Mouse (Mus musculus): ENCODE data around the gene Hmga2.

Gene Hmga2

DNA sequence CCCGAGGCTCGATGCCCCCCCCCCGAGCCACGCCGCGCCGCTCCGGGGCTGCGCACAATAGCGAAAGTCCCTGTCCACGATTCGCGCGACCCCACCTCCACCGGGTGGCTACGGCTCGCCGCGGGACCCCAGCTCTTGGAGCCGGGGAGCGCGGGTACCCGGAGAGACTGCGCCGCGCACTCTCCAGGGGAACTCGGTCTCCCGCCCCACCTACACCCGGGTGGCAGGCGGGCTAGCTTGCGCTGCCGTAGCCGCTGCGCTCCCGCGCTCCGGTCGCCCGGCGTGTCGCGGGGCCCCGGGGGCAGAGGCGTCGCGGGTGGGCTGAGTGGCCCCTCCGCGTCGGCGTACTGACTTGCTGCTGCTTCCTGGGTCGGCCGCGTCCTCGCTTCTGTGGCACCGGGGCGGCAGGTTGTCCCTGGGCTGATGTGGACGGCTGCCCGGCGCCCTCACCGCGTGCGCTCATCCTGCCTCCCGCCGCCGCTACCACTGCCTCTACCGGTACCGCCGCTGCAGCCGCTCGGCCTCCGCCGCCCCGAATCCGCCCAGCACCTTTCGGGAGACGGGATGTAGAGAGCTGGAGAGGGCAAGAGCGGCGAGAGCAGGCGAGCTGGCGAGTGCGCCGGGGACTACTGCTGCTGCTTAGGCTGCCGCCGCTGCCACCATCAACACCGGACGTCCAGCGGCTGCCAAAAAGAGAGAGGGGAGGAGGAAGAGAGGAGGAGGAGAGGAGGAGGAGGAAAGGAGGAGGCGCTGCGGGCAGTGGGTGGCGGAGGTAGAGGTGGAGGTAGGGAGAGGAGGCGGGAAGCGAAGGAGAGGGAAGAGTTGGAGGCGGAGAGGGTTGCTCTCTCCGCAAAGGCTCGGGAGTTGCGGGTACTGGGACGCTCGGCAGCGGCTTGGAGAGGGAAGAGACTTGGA, at the start of gene Hmga2:
Hmga2 (minus strand) TSS at position 869 of the 915 bp plus-strand sequence.
- no peak for DNase-seq

DNA sequence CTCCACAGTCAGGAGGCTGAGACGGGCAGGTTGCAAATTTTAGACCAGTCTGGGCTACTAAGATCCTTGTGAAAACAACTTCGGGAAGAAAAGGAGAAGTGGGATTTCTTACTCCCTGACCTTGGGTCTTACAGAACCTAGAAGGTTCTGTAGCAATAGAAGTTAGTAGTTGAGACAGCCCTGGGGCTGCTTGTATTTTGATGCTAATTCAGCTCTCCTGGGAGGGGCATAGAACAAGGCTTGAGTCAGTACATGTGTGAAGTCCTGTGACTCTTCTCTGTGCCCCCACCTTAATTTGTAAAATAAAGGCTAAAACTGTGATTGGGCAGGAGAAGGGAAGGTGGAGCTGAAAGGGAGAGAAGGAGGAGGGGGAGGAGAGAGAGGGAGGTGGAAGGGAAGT, 46.7 kb upstream of the Hmga2 start:
- DNase-seq, result no peak

DNA sequence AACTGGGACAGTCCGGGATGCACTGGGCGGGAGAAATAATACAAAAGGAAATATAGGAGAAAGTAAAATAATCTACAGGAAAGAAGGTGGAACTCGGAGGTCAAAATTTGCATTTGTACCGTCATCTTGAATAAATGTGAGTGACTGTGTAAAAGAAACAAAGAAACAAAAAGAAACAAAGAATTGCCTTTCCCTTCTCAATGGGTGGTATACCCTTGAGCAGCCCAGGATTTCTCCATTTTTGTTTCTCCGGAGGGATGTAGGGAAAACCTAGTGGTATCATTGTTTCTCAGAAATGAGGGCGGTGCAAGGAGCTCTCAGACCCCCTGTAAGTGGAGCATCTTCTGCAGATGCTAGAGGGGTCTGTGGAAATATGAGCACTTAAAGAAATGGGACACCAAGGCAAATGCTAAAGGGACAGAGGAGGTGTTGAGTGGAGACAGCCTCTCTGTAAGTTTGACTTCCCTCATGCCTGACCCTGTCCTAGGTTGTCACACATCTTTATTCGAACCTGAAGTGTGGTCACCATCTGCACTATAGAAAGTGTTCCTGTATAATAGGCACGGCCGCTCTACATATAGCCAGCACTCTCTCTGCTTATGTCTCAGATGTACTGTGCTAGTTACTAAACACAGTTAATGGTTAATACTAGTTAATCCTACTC, 45.8 kb upstream of the Hmga2 start:
- no peak for DNase-seq

DNA sequence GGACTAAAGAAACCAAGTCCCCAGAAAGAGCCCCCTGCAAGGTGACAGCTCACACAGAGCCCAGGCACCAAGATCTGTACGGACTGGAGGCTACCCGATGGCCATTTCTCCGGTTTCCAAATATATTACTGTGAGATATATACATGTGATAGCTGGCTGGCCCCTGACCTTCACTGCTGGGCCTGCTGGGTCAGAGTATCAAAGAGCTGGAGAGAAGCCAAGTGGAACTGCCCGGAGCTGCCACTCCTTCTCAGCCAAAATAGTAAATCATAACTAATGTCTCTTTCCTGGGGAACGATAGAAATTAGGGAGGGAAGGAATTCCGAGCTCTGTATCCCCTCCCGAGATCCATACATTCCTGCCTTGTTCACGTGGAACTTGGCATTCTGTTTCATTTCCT, 40.0 kb upstream of the Hmga2 start:
- no peak for DNase-seq

DNA sequence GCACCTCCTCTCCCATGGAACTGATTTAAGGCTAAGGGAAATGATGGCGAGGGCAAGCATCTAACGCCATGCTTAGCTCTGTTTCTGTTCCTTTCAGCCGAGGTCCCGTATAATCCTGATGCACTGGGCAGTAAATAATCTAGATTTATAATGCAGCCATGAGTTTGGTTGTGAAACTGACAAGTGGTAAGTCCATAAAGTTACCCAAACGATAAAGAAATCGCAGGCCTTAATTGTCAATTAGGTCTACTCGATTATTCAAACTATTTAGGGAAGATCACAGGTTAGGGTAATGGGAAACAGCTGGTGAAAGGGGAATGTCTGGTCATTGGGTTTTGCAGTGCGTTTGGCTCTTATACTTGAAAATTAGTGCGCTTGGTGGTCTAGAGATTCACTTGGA, 37.5 kb upstream of the Hmga2 start:
- no peak for DNase-seq

DNA sequence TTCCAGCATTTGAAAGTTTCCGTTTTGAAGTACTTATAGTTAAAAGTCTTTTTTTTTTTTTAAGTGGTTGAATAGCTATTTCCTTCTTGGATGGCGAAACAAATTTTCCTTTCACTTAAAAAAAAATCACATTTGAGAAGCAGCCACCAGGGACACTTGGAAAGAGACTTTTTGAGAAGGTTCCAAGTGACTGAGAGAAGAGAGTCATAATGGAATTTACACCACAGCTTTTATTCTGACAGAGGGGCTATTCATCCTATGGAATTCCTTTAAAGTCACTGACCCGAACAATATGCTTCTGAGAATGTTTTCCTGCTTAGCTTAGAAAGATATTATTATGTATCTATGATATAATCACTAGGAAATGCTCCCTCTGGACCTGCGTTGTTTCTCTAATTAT, 36.7 kb upstream of the Hmga2 start:
- DNase-seq, result no peak

DNA sequence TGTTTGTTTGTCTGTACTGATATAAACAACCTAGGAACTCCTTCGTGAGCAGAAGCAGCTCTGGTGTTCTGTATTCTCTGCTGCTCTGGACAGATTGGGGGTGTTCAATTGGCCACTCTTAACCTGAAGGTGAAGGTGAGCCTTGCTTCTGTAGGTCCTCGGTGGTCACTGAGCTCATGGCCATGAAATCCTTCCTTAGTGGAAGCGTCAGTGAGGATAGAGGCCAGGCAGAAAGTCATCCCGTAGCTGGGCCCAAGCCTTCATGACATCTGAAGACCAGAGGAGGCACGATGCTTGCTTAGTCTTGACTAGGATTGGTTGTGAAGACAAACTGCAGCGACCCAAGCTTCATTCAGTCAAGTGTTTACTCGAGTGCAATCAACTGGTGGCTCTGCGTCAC, 35.9 kb upstream of the Hmga2 start:
- DNase-seq, result no peak

DNA sequence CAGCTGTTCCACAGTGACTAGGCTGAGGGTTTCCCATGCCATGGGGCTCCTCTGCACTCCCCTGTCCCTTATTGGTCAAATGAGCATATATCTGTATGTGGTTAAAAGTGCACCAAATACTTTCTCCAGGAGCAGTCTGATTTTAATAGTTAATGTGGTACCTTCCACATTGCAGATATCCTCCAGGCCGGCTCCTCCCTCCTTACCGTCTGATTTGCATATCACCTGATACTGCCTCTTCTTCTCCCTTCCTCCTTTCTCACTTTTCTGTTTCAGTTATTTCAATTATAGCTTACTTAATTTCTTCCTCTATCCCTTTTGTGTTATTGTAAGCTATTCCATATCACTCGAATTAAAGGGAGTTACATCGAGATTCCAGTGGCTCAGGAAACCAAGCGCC, 27.7 kb upstream of the Hmga2 start:
- DNase-seq, result no peak

DNA sequence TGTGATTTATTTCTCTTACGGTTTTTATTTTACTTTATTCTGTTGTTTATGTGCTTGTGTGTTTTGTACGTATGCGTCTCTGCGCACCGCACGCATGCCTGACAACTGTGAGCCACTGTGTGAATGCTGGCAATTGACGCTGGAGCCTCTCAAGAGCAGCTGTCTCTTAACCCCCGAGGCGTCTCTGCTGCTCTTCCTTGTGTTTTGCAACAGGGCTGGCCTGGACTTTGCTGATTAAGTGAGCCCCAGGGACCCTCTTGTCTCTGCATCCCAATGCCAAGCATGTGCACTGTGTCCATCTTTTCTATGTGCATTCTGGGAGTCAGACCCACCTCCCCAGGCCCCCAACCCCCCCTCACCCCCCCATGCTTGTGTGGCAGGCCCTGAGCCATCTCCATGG, 24.5 kb upstream of the Hmga2 start:
- DNase-seq, result no peak

DNA sequence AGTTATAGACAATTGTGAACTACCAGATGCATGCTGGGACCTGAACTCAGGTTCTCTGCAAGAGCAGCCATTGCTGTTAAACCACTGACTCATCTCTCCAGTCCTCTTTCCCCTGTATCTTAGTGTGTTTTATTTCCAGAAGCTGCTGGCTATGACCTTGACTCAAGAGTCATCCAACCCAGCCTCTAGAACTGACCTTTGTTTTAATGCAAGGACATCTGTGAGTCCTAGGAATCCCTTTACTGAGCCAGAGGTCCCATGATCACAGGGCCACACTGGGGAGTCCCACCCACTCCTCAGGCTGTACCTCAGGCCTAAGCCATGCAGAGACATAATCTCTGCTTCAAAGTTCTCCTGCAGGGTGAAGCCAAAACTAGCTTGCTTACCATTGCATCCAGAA, 21.8 kb upstream of the Hmga2 start:
- DNase-seq, result no peak

DNA sequence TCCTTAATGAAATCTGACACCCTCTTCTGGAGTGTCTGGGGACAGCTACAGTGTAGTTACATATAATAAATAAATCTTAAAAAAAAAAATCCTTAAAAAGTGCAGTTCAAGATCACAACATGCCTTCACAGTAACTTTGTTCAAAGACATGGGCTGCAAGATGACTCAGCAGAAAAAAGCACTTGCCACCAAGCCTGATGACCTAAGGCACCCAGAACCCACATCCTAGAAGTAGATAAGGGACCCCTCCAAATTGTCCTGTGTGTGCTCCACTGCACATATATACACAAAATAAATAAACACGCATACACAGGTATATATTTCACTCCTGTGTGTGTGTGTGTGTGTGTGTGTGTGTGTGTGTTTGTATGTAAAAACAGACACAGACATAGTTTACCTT, 18.4 kb upstream of the Hmga2 start:
- no peak for DNase-seq

DNA sequence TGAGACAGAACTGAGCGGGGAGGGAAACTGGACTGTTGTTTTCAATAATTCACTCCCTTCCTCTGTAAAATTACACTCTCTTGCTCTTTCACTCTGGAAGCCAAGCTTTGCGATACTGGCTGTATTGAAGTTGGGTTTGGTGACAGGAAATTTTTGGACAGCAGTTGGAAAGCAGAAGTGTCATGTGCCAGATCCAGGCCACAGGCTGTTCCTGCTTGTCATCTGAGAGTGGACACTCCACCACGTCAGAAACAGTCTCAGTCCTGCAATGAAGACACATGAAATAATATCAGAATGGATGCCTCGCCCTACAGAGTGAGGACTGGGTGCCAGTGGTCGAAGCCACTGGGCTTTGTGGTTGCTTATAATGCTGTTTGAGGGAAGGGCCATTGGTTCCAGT, 15.2 kb upstream of the Hmga2 start:
- DNase-seq, result no peak

DNA sequence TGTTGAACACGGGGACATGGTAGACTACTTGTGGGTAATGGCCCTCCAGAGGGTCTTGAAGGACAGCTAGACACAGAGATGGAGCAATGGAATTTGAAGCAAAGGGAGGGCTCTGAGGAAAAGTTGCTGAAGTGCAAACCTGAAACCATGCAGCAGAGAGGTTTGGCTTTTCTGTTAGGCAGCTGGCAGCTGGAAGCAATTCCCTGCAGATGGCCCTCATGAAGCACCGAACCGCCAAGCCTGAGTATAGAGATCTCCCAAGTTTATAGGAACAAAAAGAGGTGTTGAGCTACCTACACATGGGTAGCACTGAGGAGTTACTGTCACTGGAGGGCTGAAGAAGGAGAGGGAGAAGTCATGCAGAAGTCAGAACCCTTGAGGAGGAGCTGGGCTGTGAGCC, 13.3 kb upstream of the Hmga2 start:
- no peak for DNase-seq

DNA sequence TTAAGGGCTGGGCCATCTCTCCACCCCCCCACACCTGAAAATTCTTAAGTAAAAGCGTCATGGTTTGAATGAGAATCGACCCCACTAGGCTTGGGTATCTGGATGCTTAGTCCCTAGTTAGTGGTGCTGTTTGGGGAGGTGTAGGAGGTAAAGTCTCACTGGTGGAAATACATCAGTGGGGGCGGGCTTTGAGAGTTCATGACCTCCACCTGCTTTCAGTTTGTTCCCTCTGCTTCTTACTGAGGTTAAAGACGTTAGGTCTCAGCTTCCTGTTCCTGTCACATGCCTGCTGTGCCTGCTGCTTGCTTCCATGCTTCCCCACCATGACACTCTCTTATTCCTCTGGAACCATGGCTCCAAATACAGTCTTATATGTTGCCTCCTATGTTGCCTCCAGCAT, 12.3 kb upstream of the Hmga2 start:
- DNase-seq, result no peak

DNA sequence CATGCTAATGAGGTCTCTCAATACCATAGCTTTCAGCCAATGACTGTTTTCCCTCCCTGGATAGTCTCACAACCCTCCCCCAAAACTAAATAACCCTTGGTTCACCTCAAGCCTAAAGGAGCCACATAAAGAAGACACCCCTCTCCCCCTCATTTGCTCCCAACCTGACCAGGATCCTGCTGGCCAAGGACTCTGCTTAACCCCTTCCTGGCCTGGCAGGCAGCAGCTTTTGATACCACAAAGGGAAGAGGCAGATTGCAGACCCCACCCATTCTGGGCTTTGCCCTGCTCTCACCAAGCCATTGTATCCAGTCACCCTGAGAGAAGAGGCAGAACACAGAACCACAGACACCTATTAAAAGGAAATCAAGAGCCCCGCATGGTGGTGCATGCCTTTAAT, 11.6 kb upstream of the Hmga2 start:
- DNase-seq, result no peak

DNA sequence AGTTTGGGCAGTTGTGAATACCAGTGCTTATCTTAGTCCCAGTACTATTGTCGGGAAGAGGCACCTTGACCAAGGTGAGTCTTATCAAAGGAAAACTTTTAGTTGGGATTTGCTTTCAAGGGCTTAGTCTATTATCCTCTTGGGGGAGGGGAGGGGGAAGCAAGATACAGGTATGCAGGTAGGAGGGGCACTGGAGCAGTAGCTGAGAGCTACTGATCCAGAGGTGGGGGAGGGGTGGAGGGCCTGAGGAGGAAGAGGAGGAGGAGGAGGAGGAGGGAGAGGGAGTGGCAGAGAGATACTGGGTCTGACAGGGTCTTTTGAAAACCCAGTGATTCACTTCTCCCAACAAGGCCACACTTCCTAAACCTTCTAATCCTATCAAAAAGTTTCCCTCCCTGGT, 9.2 kb upstream of the Hmga2 start:
- no peak for DNase-seq

DNA sequence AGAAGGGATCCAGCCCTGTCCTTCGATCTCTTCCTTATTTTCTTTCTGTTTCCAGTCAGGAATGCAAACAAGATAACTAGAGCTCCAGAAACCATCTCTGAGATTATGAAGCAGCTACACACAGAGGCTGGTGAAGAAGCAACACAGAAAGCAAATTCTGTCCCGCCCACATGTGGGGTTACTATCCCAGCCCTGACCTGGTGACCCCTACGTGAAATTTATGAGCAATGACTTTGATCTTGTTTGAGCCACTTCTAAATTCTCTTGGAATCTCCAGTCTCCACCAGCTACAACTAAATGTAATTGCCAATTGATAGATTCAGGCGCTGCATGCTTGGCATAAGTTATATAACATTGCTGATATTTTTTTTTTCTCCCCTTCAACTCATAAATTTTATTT, 7.9 kb upstream of the Hmga2 start:
- no peak for DNase-seq

DNA sequence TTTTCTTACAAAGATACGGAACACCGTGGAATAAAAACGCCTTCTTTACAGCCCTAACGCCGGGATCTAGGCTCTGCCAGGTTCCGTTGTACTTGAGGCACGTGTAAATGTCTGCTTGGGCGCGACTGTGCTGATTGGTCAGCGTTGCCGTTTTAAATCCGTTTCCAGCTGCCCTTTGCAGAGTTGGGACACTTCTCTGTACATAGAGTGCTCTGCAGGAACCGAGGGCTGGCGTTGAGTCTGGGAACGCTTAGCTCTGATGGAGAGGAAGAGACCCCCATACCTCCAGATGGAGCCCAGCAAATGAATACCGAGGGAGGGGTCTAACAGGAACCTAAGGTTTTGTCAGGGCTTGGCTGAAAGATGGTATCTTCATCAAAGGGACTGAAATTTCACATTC, 1.9 kb upstream of the Hmga2 start:
- no peak for DNase-seq

DNA sequence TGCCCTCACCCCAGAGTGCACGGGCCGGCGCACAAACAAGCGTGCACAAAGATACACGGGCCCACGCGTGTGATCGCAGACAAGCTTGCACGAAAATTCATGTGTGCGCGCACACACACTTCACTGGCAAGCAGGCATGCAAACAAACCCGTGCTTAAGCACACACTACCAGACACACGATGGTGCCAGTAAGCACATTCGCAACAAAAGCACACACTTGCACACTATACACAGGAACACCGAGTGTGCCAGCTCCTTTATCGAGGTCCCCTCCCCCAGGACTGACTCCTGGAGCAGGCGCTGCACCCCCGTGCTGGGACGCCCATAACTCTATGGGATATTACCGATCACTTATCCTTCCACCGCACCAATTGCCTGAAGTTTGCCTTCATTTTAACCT, 1.2 kb upstream of the Hmga2 start:
- DNase-seq, result no peak

DNA sequence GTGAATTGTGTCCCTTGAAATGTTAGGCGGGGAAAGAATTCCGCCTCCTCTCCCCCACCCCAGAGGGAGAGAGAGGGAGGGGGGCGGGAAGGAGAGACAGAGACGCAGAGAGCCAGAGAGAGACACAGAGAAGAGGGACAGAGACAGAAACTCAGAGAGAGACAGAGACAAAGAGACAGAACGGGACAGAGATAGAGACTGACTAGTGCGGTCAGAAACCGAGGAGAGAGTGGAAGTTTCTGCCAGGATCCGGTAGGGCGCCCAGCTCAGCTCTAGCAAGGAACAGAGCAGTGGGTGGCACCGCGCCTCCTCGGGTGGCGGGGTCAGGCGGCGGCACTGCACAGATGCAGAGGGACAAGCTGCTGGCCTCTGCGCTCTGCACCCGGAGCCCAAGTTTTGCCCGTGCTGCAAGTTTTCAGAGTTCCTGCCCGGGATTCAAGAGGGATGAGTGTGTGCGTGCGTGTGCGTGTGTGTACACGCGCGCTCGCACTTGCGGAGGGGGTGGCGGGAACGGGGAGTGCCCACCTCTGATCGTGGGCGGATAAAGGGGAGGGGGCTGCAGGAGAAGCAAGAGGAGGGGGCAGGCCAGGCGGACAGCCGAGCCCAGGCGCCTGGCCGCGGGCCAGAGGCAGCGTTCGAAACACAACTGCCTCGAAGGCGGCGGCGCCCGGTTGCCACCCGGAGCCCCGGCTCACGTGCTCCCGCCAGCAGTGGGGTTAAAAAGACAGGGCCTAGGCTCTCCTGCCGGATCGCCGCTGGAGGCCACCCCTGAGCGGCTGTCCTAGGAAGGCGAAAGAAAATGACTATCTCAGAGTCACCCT, 457 bp upstream of the Hmga2 start:
- DNase-seq, result no peak

DNA sequence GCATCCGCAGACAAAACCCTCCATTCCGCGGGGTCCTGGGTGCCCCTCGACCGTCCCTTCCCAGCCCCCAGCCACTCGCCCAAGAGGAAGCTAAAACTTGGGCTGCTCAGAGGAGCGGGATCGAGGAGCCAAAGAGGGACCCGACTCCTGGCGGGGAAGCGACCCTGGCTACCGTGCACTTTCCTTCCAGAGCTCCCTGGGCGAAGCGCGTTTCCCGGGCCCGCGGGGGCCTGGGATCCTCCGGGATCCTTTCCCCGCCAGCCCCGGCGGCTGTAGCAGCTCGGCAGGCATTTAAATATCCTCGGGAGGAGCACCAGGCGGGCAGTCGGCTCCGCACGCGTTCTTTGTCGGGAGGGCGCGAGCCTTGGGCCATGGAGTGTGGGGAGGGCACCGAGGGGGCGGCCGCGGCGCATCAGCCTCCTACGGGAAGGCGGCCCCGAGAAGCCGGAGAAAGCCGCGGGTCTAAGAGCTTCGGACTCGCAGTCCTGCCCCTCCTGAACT, 1.2 kb downstream of the Hmga2 start:
- no peak for DNase-seq

DNA sequence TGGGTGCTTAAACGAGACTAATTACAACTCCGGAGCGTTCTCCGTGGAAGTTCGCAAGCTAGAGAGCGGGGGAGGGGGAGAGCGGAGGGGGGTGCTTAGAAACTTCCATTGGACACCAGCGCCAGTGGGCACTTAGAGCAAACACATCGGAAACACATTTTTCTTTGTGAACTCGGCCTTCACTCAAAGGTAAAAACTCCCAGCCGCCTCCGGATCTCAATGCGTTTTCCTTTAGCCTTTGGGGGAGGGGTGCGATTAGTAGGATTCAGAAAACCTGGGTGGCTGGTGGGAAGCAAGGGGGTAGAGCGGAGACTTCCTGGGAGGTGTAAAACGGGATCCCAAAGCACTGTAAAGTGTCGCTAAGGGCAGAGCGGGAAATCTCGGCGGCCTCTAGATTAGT, 2.0 kb downstream of the Hmga2 start:
- DNase-seq, result no peak

DNA sequence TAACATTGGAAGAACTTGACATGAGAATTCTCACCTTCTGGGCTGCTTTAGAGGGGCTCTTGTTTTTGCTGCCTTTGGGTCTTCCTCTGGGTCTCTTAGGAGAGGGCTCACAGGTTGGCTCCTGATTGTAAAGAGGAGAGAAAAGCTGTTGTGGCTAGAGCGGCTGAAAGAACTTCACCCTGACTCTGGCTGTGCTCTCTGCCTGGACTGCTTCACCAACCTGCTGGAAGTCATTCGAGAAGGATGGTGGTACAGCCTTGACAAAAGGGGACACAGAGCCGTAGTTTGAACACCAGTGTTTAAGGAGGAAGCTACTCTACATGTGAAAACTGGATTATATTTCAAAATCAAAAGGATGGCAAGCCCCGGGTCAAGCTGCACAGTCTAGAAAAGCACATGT, 3.1 kb downstream of the Hmga2 start:
- DNase-seq, result no peak

DNA sequence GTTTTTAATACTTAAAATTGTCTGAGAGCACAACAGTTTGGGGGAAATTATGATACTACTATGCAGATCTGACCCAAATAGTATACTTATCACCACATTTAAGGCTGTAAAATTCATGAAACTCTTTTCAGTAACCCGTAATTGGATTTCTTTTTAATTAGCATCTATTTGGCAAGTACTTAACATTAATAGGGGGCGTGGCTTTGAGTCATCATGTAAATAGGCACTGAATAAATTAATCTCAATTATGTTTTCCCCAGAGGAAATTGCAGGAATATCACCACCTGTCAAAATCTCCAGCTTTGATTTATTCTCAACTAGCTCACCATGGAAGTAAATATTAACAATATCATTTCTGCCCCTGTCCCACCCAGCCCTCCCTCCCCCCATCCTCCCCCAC, 3.7 kb downstream of the Hmga2 start:
- DNase-seq, result no peak

Data from cerebellum, adult 9-10 months (tissue).